ENCODE assay signal across 9 mouse cellular contexts in the genomic region with DNA sequence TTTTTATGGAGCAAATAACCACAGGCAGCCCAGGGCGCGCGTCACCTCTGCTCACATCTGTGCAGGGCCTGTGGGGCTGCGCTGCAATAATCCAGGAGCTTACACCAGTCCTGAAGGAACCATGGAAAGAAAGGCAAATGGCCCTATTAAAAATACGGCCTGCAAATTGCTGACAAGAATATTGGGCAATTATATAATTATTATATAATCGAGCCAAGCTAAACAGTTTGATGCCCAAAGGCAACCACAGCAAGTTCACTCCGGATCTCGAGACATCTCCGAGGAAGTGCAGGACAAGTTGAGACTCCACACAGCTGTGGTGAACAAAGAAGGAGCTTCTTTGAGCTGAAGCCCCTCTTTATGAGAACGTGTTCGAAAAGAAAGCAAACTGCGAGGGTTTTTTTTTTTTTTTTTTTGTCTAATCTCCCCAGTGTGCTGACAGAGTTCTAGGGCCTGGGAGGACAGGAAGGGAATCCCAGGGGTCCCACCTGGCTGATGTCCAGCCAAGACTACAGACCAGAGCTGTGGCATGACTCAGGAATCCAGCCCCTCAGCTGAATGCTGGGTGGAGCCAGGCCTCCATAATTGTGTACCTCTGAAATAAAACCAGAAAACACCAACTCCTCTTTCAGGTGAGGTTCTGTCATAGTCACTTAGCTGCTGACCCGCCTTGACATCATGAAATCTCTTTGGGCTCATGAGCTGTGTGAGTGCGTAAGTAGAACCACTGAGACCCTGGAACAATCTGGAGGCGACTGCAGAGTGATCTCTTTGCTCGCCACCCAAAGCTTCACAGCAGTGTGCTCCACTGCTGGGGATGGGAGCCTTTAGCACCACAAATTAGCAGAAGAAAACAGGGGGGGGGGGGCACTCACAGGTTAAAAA. TPM values are rescaled to one million over a fixed set of nuclear protein-coding genes. Genes with fewer than 3 reads are reported as not detected.
A peak's percentile ranks its signal among the peaks of the same experiment; 100 is the strongest.
DNase-seq lines count a peak whose midpoint lies in the region; ATAC-seq and TF ChIP-seq lines count a peak whose summit lies in the region.
"Had no signal": no experiment of that assay in that cellular context is flagged by ENCODE, and none has a peak within 500 bp of the region (broad histone marks: within the 10 kb centered on the region; RNA-seq: fewer than 3 reads in every experiment).

No protein-coding gene starts in this region.

- peaks cover 45% of the 10 kb centered on the region for H3K27me3 ChIP-seq in forebrain, embryonic 10.5 days (ENCODE audit: poor library complexity, severe bottlenecking)
- H3K27me3 ChIP-seq in forebrain, embryonic 15.5 days, result peaks cover 48% of the 10 kb centered on the region; the same call in 1 of the 2 replicates
- peaks cover 24% of the 10 kb centered on the region; the same call in 1 of the 2 replicates for H3K27me3 ChIP-seq in midbrain, embryonic 10.5 days (ENCODE audit: low read depth, poor library complexity, severe bottlenecking)
- no peaks in the 10 kb centered on the region; the same call in 1 of the 2 replicates for H3K27me3 ChIP-seq in midbrain, postnatal 0 days (ENCODE audit: insufficient read depth, low read length)
- no peaks in the 10 kb centered on the region for H3K27me3 ChIP-seq in kidney, embryonic 16.5 days (ENCODE audit: insufficient read depth, low read length)
- H3K27me3 ChIP-seq in stomach, embryonic 15.5 days (replicated peaks), result no peaks in the 10 kb centered on the region
- H3K27me3 ChIP-seq: neural tube, embryonic 12.5 days had no signal

- peaks cover 44% of the 10 kb centered on the region for H3K4me1 ChIP-seq in forebrain, embryonic 10.5 days
- peaks cover 5% of the 10 kb centered on the region; the same call in 1 of the 2 replicates for H3K4me1 ChIP-seq in forebrain, embryonic 15.5 days
- H3K4me1 ChIP-seq in midbrain, embryonic 10.5 days, result peaks cover 39% of the 10 kb centered on the region
- H3K4me1 ChIP-seq in midbrain, postnatal 0 days (ENCODE audit: insufficient read depth, low read length), result no peaks in the 10 kb centered on the region
- H3K4me1 ChIP-seq in kidney, embryonic 16.5 days (ENCODE audit: insufficient read depth, low read length), result peaks cover 35% of the 10 kb centered on the region
- H3K4me1 ChIP-seq in stomach, embryonic 15.5 days, result peaks cover 37% of the 10 kb centered on the region

- TF ChIP-seq CTCF in midbrain, postnatal 0 days (IDR thresholded peaks at IDR 0.05), result no peak

- H3K4me3 ChIP-seq in forebrain, embryonic 10.5 days, result peak overlapping the region; percentile 14; the same call in 1 of the 2 replicates
- H3K4me3 ChIP-seq in forebrain, embryonic 15.5 days, result no peak overlapping the region
- H3K4me3 ChIP-seq in midbrain, embryonic 10.5 days, result peak overlapping the region; percentile 18
- H3K4me3 ChIP-seq in midbrain, postnatal 0 days (ENCODE audit: low read depth, low read length), result no peak overlapping the region
- peak overlapping the region; percentile 12; the same call in 1 of the 2 replicates for H3K4me3 ChIP-seq in kidney, embryonic 16.5 days (ENCODE audit: low read length)
- H3K4me3 ChIP-seq in stomach, embryonic 15.5 days (replicated peaks), result peak overlapping the region; percentile 3; the same call in 1 of the 2 replicates
- H3K4me3 ChIP-seq: neural tube, embryonic 12.5 days had no signal

- H3K9me3 ChIP-seq in forebrain, embryonic 10.5 days, result no peaks in the 10 kb centered on the region
- H3K9me3 ChIP-seq in forebrain, embryonic 15.5 days, result no peaks in the 10 kb centered on the region
- no peaks in the 10 kb centered on the region for H3K9me3 ChIP-seq in midbrain, embryonic 10.5 days (replicated peaks)
- H3K9me3 ChIP-seq in midbrain, postnatal 0 days (ENCODE audit: low read length), result no peaks in the 10 kb centered on the region
- H3K9me3 ChIP-seq in kidney, embryonic 16.5 days (ENCODE audit: low read length), result no peaks in the 10 kb centered on the region
- no peaks in the 10 kb centered on the region for H3K9me3 ChIP-seq in stomach, embryonic 15.5 days
- H3K9me3 ChIP-seq: neural tube, embryonic 12.5 days had no signal

- no peak for ATAC-seq in forebrain, embryonic 15.5 days (replicated peaks)
- no peak for ATAC-seq in midbrain, postnatal 0 days (ENCODE audit: low FRiP score)
- ATAC-seq in kidney, embryonic 16.5 days (ENCODE audit: low FRiP score, low TSS enrichment), result peak; percentile 66
- no peak for ATAC-seq in stomach, embryonic 15.5 days (ENCODE audit: insufficient read depth, low FRiP score, low read depth)

- no peak for DNase-seq in forebrain, embryonic 10.5 days (ENCODE audit: extremely low spot score, low spot score)
- no peak for DNase-seq in midbrain, embryonic 10.5 days (ENCODE audit: low spot score)
- DNase-seq in midbrain, postnatal 0 days (ENCODE audit: low spot score), result no peak
- no peak for DNase-seq in urinary bladder, adult 18-20 months (ENCODE audit: low spot score in 2 of 2)
- no peak for DNase-seq in adrenal gland, postnatal 10 days

- peak overlapping the region; percentile 65 for H3K27ac ChIP-seq in forebrain, embryonic 10.5 days
- H3K27ac ChIP-seq in forebrain, embryonic 15.5 days (replicated peaks), result no peak overlapping the region
- peak overlapping the region; percentile 67 for H3K27ac ChIP-seq in midbrain, embryonic 10.5 days (replicated peaks)
- no peak overlapping the region for H3K27ac ChIP-seq in midbrain, postnatal 0 days (ENCODE audit: low read depth, low read length)
- peak overlapping the region; percentile 84 for H3K27ac ChIP-seq in kidney, embryonic 16.5 days (ENCODE audit: low read length)
- peak overlapping the region; percentile 55 for H3K27ac ChIP-seq in stomach, embryonic 15.5 days
- H3K27ac ChIP-seq: neural tube, embryonic 12.5 days had no signal

- no peaks in the 10 kb centered on the region for H3K36me3 ChIP-seq in forebrain, embryonic 10.5 days (replicated peaks)
- H3K36me3 ChIP-seq in forebrain, embryonic 15.5 days, result no peaks in the 10 kb centered on the region
- H3K36me3 ChIP-seq in midbrain, embryonic 10.5 days, result no peaks in the 10 kb centered on the region
- H3K36me3 ChIP-seq in midbrain, postnatal 0 days (ENCODE audit: insufficient read depth, low read length), result no peaks in the 10 kb centered on the region
- no peaks in the 10 kb centered on the region for H3K36me3 ChIP-seq in kidney, embryonic 16.5 days (ENCODE audit: insufficient read depth, low read length)
- H3K36me3 ChIP-seq in stomach, embryonic 15.5 days, result peaks cover 1% of the 10 kb centered on the region; the same call in 1 of the 2 replicates
- H3K36me3 ChIP-seq: neural tube, embryonic 12.5 days had no signal

- 45% methylated on average over 16 of the region's 16 CpGs for WGBS in forebrain, embryonic 10.5 days
- 36% methylated on average over 16 of the region's 16 CpGs for WGBS in forebrain, embryonic 15.5 days
- WGBS in midbrain, embryonic 10.5 days, result 40% methylated on average over 16 of the region's 16 CpGs
- 41% methylated on average over 16 of the region's 16 CpGs for WGBS in midbrain, postnatal 0 days
- WGBS in kidney, embryonic 16.5 days, result 44% methylated on average over 16 of the region's 16 CpGs
- 34% methylated on average over 16 of the region's 16 CpGs for WGBS in stomach, embryonic 15.5 days

- H3K4me2 ChIP-seq in forebrain, embryonic 15.5 days (replicated peaks), result no peak overlapping the region
- no peak overlapping the region for H3K4me2 ChIP-seq in midbrain, postnatal 0 days (ENCODE audit: low read depth, low read length, poor library complexity, severe bottlenecking)
- peak overlapping the region; percentile 45 for H3K4me2 ChIP-seq in kidney, embryonic 16.5 days (replicated peaks; ENCODE audit: low read depth, low read length)
- H3K4me2 ChIP-seq in stomach, embryonic 15.5 days, result peak overlapping the region; percentile 42
- H3K4me2 ChIP-seq: neural tube, embryonic 12.5 days had no signal

- no peak overlapping the region for H3K9ac ChIP-seq in forebrain, embryonic 15.5 days (replicated peaks)
- H3K9ac ChIP-seq in midbrain, postnatal 0 days (replicated peaks; ENCODE audit: low read length, poor library complexity, severe bottlenecking), result no peak overlapping the region
- H3K9ac ChIP-seq in kidney, embryonic 16.5 days (replicated peaks; ENCODE audit: low read length), result peak overlapping the region; percentile 44
- H3K9ac ChIP-seq in stomach, embryonic 15.5 days, result no peak overlapping the region; the same call in 1 of the 2 replicates
- H3K9ac ChIP-seq: neural tube, embryonic 12.5 days had no signal

RNA-seq across cellular contexts. Expression of gene Tgfbr3, which starts 21.1 kb away (rescaled TPM):
- polyA plus RNA-seq in forebrain, embryonic 10.5 days (2016; fragmentation: Nextera tagmentation; extraction: Ambion mirVana), result 5.7 and 5.8 TPM in 2 replicates
- polyA plus RNA-seq in forebrain, embryonic 15.5 days (2015; fragmentation: Nextera tagmentation; extraction: Ambion mirVana), result 2.0 and 2.3 TPM in 2 replicates
- 7.2 and 7.4 TPM in 2 replicates for polyA plus RNA-seq in midbrain, embryonic 10.5 days (2016; fragmentation: Nextera tagmentation; extraction: Ambion mirVana)
- 13.8 and 16.7 TPM in 2 replicates for total RNA-seq in midbrain, postnatal 0 days (2014; rRNA removed)
- 4.0 and 4.3 TPM in 2 replicates for polyA plus RNA-seq in midbrain, postnatal 0 days (2015; fragmentation: Nextera tagmentation; extraction: Ambion mirVana)
- 17.3 and 18.6 TPM in 2 replicates for polyA plus RNA-seq in kidney, embryonic 16.5 days (2015; fragmentation: Nextera tagmentation; extraction: Ambion mirVana)
- polyA plus RNA-seq in stomach, embryonic 15.5 days (2015; fragmentation: Nextera tagmentation; extraction: Ambion mirVana), result 20.3 and 24.2 TPM in 2 replicates
- total RNA-seq in adrenal gland, postnatal 10 days (2021), result 100 to 1,000 TPM; 125 to 160 TPM

Comparison
In these comparisons a context has a peak if more than half of its experiments do, and no peak if none do; other contexts are left out.
1. H3K27ac ChIP-seq: peak in forebrain, embryonic 10.5 days (single experiment), midbrain, embryonic 10.5 days (single experiment), kidney, embryonic 16.5 days (single experiment) and stomach, embryonic 15.5 days (single experiment); none in forebrain, embryonic 15.5 days (single experiment) and midbrain, postnatal 0 days (single experiment).
2. H3K4me3 ChIP-seq: peak in forebrain, embryonic 10.5 days (single experiment), midbrain, embryonic 10.5 days (single experiment), kidney, embryonic 16.5 days (single experiment) and stomach, embryonic 15.5 days (single experiment); none in forebrain, embryonic 15.5 days (single experiment) and midbrain, postnatal 0 days (single experiment).
3. H3K4me2 ChIP-seq: peak in kidney, embryonic 16.5 days (single experiment) and stomach, embryonic 15.5 days (single experiment); none in forebrain, embryonic 15.5 days (single experiment) and midbrain, postnatal 0 days (single experiment).